Mouse (Mus musculus) ES-E14 (cell line): ENCODE results near the gene Abca17.

Experiments
- CHD2 ChIP-seq: IDR thresholded peaks from 2 replicates; pipeline ENCODE4 v1.6.1; 2014; ENCODE audit warnings: mild to moderate bottlenecking, low read depth, low read length, inconsistent platforms
- MAFK ChIP-seq: IDR thresholded peaks from 2 replicates; pipeline ENCODE4 v1.6.1; 2014; ENCODE audit warnings: mild to moderate bottlenecking, low read depth, low read length, inconsistent platforms; ENCODE audit not compliant: insufficient read depth
- ZC3H11A ChIP-seq: IDR thresholded peaks from 2 replicates; pipeline ENCODE4 v1.6.1; 2012; ENCODE audit warnings: low read depth, mild to moderate bottlenecking, inconsistent platforms, low read length, borderline replicate concordance
- ZNF384 ChIP-seq: IDR thresholded peaks from 2 replicates; pipeline ENCODE4 v1.6.1; 2012; ENCODE audit warnings: low read depth, low read length, inconsistent platforms

DNA sequence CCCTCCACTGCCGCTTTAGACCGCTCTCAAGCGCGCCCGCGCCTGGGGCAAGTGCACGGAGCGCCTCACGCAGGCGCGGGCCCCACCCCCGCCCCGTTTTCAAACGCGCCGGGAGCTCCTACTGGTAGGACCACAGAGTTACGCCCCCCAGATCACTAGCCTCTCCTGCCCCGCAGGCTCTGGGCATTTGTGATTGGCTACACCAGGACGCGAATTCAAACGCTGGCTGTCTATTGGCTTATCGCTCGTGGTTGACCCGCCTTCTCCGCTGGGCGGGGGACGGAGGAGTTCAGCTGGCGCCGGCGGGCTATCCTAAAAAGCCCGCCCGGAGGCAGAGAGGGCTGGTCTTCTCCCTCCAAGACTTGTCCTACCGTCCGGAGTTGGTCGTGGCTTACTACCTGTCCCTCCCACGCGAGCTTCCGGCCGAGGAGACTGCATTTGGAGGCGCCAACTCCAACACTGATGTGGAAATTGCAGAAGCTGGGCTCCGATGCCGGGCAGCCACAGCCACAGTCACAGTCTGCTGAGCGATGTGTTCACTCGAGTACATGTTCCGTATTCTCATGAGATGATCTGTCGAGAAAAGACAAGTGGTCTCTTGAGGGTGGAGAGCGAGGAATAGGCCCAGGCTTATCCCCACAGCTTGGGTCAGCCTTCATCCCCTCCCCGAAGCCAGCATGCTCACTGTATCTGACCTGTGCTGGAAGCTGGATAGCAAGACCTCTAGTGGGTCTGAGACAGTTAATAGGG is 99.4 kb downstream of the Abca17 start, which contains the start of gene Ccnf:
- peak; percentile 66; the same call in 1 of the 2 replicates for TF ChIP-seq CHD2
- TF ChIP-seq MAFK: no peak
- TF ChIP-seq ZNF384: no peak
- TF ChIP-seq ZC3H11A: no peak
